Mouse (Mus musculus) layer of hippocampus, postnatal 10 days (tissue): ENCODE measurements around the gene Txndc2. TPM values are rescaled to one million over a fixed set of nuclear protein-coding genes. Genes with fewer than 3 reads are reported as not detected.

Source experiments
- DNase-seq, 2 experiments: peaks; one replicate each; pipeline ENCODE4 v3.0.0; 2021; ENCODE audit warnings: low spot score in 2 of 2
- total RNA-seq, 2 experiments: library from RNA; stranded (reverse); gene quantifications; 2 replicates each; pipeline ENCODE4 v1.2.3; 2021

Gene Txndc2
- total RNA-seq, 2 experiments from 2014 or later = 0.18 to 0.32 TPM

- no peak for DNase-seq
Observed at GRCm38 (mm10) chr17:65613142-65613462, 28.9 kb downstream of the Txndc2 start.

DNA sequence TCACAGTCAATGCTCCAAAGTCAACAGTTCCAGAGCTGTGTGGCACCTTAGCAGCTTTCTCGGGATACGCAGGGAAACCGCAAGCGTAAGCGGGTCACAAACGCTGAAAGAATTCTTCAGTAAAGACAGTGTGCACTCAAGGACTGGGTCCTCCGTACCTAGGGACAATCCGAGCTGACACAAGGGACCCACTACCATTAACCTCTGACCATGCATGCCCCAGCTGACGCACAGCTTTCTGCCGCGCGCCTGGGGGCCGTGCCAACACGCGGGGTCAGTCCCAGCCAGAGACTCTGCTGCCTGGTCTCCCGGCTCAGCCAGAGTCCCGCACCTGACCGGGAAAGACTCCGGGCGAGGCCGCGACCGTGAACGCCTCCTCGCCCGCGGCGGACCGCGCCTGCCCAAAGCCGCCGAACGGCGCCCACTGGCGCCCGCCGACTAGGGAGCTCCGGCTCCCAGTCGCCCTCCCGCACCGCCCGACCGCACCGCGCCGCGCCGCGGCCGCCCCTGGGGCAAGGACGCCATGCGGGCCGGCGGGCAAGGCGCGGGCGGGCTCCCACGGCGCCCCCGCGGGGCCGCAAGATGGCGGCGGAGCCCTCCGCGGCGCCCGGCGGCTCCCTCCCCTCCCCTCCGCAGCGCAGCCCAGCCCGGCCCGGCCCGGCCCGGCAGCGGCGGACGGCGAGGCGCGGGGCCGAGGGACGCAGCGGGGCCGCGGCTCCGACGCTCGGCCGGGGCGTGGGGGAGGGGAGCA lies 29.4 kb downstream of the Txndc2 start:
- DNase-seq = peak; percentile 50 to 55

DNA sequence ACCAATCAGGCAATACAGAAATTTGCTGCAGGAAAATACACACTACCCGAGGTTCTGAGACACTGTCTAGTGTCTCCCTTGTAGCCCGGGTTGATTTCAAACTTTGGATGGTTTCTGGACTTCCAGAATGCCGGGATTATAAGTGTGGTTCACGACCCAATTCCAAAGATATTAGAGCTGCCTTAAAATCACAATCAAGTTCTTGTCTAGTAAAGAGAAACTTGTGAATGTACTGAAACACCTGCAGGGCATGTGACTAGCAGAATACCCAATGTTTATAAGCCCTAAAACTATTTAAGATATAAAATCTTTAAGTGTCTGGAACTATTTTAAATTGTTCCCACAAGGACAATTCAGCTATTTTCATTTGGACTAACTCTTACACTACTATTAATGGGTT lies 30.2 kb downstream of the Txndc2 start:
- DNase-seq = no peak

DNA sequence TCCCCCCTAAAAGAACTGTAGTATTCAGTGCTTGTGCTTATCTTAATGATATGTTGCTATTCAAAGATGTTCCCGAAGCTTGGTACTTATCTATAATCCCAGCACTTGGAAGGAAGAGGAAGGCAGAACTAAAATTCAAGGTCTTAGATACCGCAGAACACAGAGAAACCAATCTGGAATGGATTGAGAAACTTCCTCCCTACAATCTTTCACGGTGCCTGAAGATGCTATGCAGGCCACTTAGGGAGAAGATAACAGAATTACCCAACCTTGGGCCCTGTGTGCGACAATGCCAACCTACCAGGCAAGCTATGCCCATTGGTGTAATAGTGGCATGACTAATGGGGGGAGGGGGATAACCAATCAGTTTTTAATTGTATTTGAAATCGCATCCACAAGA lies 33.2 kb downstream of the Txndc2 start:
- no peak for DNase-seq

DNA sequence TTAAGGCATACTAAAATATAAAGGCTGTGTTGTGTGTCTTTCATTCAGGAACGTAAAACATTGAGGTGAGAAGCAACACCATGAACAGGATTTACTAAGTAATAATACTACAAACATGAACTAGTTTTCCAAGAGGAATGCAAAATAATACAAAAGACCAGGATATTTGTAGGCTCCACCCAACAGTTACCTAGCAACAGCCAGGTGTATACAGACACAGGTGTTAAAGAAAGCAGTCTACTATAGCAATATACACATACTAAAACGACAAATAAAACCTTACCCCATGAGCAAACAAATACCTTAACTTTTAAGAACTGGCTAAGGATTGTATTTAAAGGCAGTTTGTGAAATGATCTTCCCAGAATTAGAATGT lies 33.7 kb downstream of the Txndc2 start:
- no peak for DNase-seq

GRCm38 (mm10) chr17:65607574-65608311 lies 34.2 kb downstream of the Txndc2 start:
- no peak for DNase-seq

- DNase-seq = no peak
Observed at GRCm38 (mm10) chr17:65606014-65606413, 36.0 kb downstream of the Txndc2 start.

DNA sequence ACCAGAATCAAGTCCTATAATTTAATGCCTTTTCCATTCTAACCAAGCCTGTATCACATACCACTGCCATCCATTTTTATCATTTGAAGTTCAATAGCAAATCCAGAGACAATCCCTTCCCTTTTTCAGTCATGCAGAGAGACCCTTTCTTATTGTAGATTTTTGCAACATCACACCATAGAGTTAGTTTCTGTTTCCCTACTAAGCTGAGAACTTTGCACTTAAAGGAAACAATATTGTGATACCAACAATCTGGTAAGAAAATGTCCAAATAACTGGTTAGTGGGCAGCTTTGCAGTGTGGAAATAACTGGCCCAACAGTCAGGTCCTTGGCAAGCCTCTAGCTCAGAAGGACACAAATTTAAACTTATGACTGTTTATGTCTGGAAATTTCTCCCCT lies 37.1 kb downstream of the Txndc2 start:
- DNase-seq = no peak

DNA sequence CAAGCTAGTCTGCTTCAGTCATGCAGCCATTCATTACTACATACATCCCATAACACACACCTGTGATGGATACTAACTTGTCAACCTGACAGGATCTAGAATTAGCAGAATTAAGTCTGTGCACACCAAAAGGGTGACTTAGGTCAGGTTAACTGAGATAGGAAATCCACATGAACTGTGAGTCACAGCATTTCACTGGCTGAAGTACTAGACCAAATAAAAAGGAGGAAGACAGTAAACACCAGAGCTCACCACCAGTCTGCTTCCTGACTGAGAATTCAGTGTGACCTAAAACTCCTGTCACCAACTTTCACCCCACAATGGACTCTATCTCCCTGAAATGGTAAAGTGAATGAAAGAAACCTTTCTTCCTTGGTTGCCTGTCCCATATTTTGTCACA lies 37.7 kb downstream of the Txndc2 start:
- DNase-seq = no peak

DNA sequence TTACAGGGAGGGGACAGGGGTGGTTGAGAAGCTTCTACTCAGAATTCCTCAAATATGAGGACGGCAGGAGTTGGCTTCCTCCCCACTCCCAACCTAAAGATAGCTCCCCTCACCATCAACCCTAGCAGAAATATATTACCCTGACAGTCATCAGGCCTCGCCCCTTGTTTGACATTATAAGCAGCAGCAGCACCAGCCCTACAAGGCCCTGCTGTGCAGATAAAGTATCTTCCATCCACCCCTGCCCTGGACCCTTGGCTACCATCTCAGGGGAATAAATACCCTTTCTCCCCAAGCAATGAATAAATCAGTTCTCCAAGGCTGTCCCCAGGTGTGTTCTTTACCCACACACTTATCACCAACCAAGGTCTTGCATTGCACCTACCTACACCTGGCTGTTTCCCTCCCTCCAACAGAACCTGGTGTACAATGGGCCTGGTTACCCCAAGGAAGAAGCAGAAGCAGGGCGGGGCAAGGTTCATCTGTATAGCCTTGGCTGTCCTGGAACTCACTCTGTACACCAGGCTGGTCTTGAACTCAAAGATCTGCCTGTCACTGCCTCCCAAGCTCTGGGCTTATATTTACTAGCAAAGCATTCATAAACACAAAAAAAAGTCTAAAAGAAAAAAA lies 44.0 kb downstream of the Txndc2 start:
- DNase-seq = no peak

- no peak for DNase-seq
Observed at GRCm38 (mm10) chr17:65594687-65595086, 47.3 kb downstream of the Txndc2 start.

Other genes with a start within 250 kb of the Txndc2 start
- 1 to 10 TPM; 1.1 to 1.3 TPM for gene Tmem232, start 101.4 kb downstream of the Txndc2 start, total RNA-seq
- gene Vapa, start 28.6 kb downstream of the Txndc2 start, total RNA-seq = 100 to 1,000 TPM; 153 to 164 TPM
- gene Rab31, start 130.6 kb upstream of the Txndc2 start, total RNA-seq = 10 to 100 TPM; 58.2 to 58.4 TPM
- gene Ppp4r1, start 140.4 kb upstream of the Txndc2 start, total RNA-seq = 10 to 100 TPM; 45.5 to 58.6 TPM
- 10 to 100 TPM; 36.2 to 38.8 TPM for gene Ralbp1, start 243.6 kb upstream of the Txndc2 start, total RNA-seq